Mouse (Mus musculus): Measurements from ENCODE around the gene Ikzf5. TPM values are rescaled to one million over a fixed set of nuclear protein-coding genes. Genes with fewer than 3 reads are reported as not detected.
A peak's percentile ranks its signal among the peaks of the same experiment; 100 is the strongest.

Ikzf5 gene
- polyA plus RNA-seq, 1 experiment from 2014 or later: 23.4 TPM

DNA sequence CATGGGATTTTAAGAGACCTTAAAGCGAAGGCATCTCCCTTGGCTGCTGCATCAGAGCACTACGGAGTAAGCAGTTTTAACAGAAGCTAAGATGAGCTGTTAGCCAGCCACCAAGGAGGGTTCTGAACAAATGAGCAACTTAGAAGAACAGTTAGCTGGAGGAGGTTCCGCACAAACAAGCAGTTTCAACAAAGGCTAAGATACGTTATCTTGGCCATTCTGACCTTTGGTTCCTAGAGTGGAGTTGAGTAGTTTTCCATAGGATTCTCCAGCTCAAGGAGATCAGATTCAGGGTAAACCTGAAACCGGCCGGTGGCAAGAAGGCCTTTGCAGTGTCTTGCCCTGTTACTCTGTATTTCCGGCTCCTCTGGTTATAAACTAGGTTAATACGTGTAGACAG lies 46.2 kb downstream of the Ikzf5 start:
- Histone ChIP-seq H3K27me3 (ENCODE audit: control insufficient read depth, insufficient read depth, low read length) (no peaks in the 10 kb centered on the region), H3K4me3 (ENCODE audit: low read length) (no peak overlapping the region), H3K9me3 (ENCODE audit: control insufficient read depth, low read length) (no peaks in the 10 kb centered on the region), H3K27ac (ENCODE audit: low read depth, low read length) (no peak overlapping the region), H3K9ac (ENCODE audit: low read depth, low read length) (no peak overlapping the region), H3K4me1 (ENCODE audit: control insufficient read depth, insufficient read depth, low read length) (peaks cover 14% of the 10 kb centered on the region), H3K36me3 (ENCODE audit: control insufficient read depth, insufficient read depth, low read length) (peaks cover 7% of the 10 kb centered on the region; the same call in 1 of the 2 replicates), H3K4me2 (replicated peaks; ENCODE audit: low read depth, low read length) (no peak overlapping the region)
- WGBS: 66% methylated on average over 8 of the region's 8 CpGs
- no peak for ATAC-seq (ENCODE audit: low FRiP score, low TSS enrichment)

DNA sequence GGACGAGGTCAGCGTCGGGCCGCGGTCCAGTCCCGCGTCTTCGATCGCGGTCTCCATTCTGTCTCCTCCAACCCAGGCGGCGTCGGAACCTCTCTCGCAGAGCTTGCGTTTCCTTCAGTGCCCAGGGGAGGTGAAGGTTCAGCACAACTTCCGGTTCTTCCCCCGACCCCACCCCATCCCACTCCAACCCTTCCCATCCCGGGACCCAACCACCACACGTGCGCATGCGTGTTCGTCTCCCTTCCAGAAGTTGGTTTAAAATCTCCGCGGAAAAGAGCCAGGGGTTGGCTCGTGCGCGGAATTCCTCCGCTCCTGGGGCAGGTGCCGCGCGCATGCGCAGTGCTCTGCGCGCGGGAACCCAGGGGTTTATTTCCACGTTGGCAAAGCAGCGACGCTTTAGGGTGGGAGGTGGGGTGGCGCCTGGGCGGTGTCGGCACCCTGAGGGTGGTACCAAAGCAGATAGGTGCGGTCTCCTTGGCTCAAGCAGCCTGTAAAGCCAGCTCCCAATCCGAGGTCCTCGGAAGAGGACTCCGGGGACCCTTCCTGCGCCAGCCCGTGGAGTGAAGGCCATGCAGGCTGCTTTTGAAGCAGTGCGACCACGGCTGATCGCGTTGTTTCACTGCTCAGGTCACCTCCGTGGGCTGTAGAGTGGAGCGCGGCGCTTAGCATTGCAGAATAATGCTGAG lies 47.6 kb downstream of the Ikzf5 start, which contains the start of gene 2310057M21Rik:
Gene 2310057M21Rik, minus strand, starts transcription at position 145 of the 686 bp plus-strand sequence.
- peak; percentile 98 for ATAC-seq (ENCODE audit: low FRiP score, low TSS enrichment)
- Histone ChIP-seq H3K27ac (ENCODE audit: low read depth, low read length) (peak within 1 kb of the TSS; percentile 93), H3K9ac (ENCODE audit: low read depth, low read length) (peak within 1 kb of the TSS; percentile 84), H3K9me3 (ENCODE audit: control insufficient read depth, low read length) (no peaks in the 10 kb centered on the region), H3K36me3 (ENCODE audit: control insufficient read depth, insufficient read depth, low read length) (peaks cover 15% of the 10 kb centered on the region; the same call in 1 of the 2 replicates), H3K27me3 (ENCODE audit: control insufficient read depth, insufficient read depth, low read length) (no peaks in the 10 kb centered on the region), H3K4me2 (replicated peaks; ENCODE audit: low read depth, low read length) (peak within 1 kb of the TSS; percentile 87), H3K4me1 (ENCODE audit: control insufficient read depth, insufficient read depth, low read length) (peaks cover 14% of the 10 kb centered on the region), H3K4me3 (ENCODE audit: low read length) (peak within 1 kb of the TSS; percentile 67)
- under 1% methylated on average over 53 of the region's 55 CpGs for WGBS

GRCm38 (mm10) chr7:131362269-131362614 lies 48.1 kb downstream of the Ikzf5 start:
- Histone ChIP-seq H3K4me3 (ENCODE audit: low read length) (peak overlapping the region; percentile 67), H3K27me3 (ENCODE audit: control insufficient read depth, insufficient read depth, low read length) (no peaks in the 10 kb centered on the region), H3K4me1 (ENCODE audit: control insufficient read depth, insufficient read depth, low read length) (peaks cover 14% of the 10 kb centered on the region), H3K4me2 (replicated peaks; ENCODE audit: low read depth, low read length) (peak overlapping the region; percentile 87), H3K27ac (ENCODE audit: low read depth, low read length) (peak overlapping the region; percentile 93; the same call in 1 of the 2 replicates), H3K9ac (ENCODE audit: low read depth, low read length) (peak overlapping the region; percentile 84), H3K36me3 (ENCODE audit: control insufficient read depth, insufficient read depth, low read length) (peaks cover 19% of the 10 kb centered on the region), H3K9me3 (ENCODE audit: control insufficient read depth, low read length) (no peaks in the 10 kb centered on the region)
- WGBS: under 1% methylated on average over 35 of the region's 35 CpGs
- ATAC-seq (ENCODE audit: low FRiP score, low TSS enrichment): peak; percentile 78

DNA sequence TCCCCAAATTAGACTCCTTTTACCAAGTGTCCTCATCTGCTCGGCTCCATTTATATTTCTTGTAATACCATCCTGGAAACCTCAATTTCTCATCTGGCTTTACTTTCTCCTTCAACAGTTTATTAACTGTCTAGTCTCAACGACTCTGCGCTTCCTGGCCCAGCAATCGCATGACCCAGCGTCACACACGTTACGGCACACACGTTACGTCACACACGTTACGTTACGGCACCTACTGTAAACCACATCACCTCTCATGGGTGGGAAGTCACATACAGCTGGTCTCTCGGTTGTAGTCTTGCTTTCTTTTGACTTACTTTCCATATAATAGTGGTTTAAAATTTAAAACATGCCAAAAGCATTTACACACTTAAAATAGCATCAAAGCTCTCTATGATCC lies 54.2 kb downstream of the Ikzf5 start:
- ATAC-seq (ENCODE audit: low FRiP score, low TSS enrichment): no peak
- Histone ChIP-seq H3K9ac (ENCODE audit: low read depth, low read length) (no peak overlapping the region), H3K27ac (ENCODE audit: low read depth, low read length) (no peak overlapping the region), H3K27me3 (ENCODE audit: control insufficient read depth, insufficient read depth, low read length) (no peaks in the 10 kb centered on the region), H3K4me1 (ENCODE audit: control insufficient read depth, insufficient read depth, low read length) (peaks cover 3% of the 10 kb centered on the region; the same call in 1 of the 2 replicates), H3K9me3 (ENCODE audit: control insufficient read depth, low read length) (no peaks in the 10 kb centered on the region), H3K4me3 (ENCODE audit: low read length) (no peak overlapping the region), H3K36me3 (ENCODE audit: control insufficient read depth, insufficient read depth, low read length) (peaks cover 58% of the 10 kb centered on the region), H3K4me2 (replicated peaks; ENCODE audit: low read depth, low read length) (no peak overlapping the region)
- WGBS: 96% methylated on average over 13 of the region's 13 CpGs

GRCm38 (mm10) chr7:131345856-131346541 lies 64.3 kb downstream of the Ikzf5 start:
- no peak for ATAC-seq (ENCODE audit: low FRiP score, low TSS enrichment)
- WGBS: 89% methylated on average over 7 of the region's 7 CpGs
- Histone ChIP-seq H3K9ac (ENCODE audit: low read depth, low read length) (no peak overlapping the region), H3K4me2 (replicated peaks; ENCODE audit: low read depth, low read length) (no peak overlapping the region), H3K4me3 (ENCODE audit: low read length) (no peak overlapping the region), H3K9me3 (ENCODE audit: control insufficient read depth, low read length) (no peaks in the 10 kb centered on the region), H3K27ac (ENCODE audit: low read depth, low read length) (no peak overlapping the region), H3K36me3 (ENCODE audit: control insufficient read depth, insufficient read depth, low read length) (peaks cover 61% of the 10 kb centered on the region), H3K4me1 (ENCODE audit: control insufficient read depth, insufficient read depth, low read length) (no peaks in the 10 kb centered on the region), H3K27me3 (ENCODE audit: control insufficient read depth, insufficient read depth, low read length) (no peaks in the 10 kb centered on the region)

Other genes starting within 250 kb of the Ikzf5 start
- not detected in 2 replicates for gene 5430419D17Rik, start 236.1 kb downstream of the Ikzf5 start, polyA plus RNA-seq (2014; fragmentation: Nextera tagmentation; extraction: Ambion mirVana)
- not detected in 2 replicates for gene Cuzd1, start 88.2 kb downstream of the Ikzf5 start, polyA plus RNA-seq (2014; fragmentation: Nextera tagmentation; extraction: Ambion mirVana)
- gene Fam24b, start 81.0 kb downstream of the Ikzf5 start, polyA plus RNA-seq (2014; fragmentation: Nextera tagmentation; extraction: Ambion mirVana): not detected in 2 replicates
- not detected in 2 replicates for gene Fam24a, start 76.7 kb downstream of the Ikzf5 start, polyA plus RNA-seq (2014; fragmentation: Nextera tagmentation; extraction: Ambion mirVana)
- gene 2310057M21Rik, start 47.8 kb downstream of the Ikzf5 start, polyA plus RNA-seq (2014; fragmentation: Nextera tagmentation; extraction: Ambion mirVana): 18.5 and 21.3 TPM in 2 replicates
- 65.1 and 76.9 TPM in 2 replicates for gene Pstk, start 39.4 kb downstream of the Ikzf5 start, polyA plus RNA-seq (2014; fragmentation: Nextera tagmentation; extraction: Ambion mirVana)
- 60.3 and 93.0 TPM in 2 replicates for gene Acadsb, start 80 bp upstream of the Ikzf5 start, polyA plus RNA-seq (2014; fragmentation: Nextera tagmentation; extraction: Ambion mirVana)
- gene Hmx3, start 132.3 kb upstream of the Ikzf5 start, polyA plus RNA-seq (2014; fragmentation: Nextera tagmentation; extraction: Ambion mirVana): not detected in 2 replicates
- gene Hmx2, start 138.3 kb upstream of the Ikzf5 start, polyA plus RNA-seq (2014; fragmentation: Nextera tagmentation; extraction: Ambion mirVana): not detected in 2 replicates
- gene Bub3, start 149.7 kb upstream of the Ikzf5 start, polyA plus RNA-seq (2014; fragmentation: Nextera tagmentation; extraction: Ambion mirVana): 241 and 263 TPM in 2 replicates